Mouse (Mus musculus) embryonic fibroblast, embryonic 13.5 days (primary cell): ENCODE results near the gene D1Pas1.

Source experiments
- CTCF ChIP-seq: IDR thresholded peaks from 2 replicates; pipeline ENCODE4 v1.5.1; 2011; ENCODE audit warnings: mild to moderate bottlenecking, control low read depth, low read length, moderate library complexity, borderline replicate concordance; ENCODE audit not compliant: insufficient read depth
- POLR2A ChIP-seq: IDR thresholded peaks from 2 replicates; pipeline ENCODE4 v1.6.1; 2011; ENCODE audit warnings: low read depth, mild to moderate bottlenecking, control low read depth, low read length, moderate library complexity

DNA sequence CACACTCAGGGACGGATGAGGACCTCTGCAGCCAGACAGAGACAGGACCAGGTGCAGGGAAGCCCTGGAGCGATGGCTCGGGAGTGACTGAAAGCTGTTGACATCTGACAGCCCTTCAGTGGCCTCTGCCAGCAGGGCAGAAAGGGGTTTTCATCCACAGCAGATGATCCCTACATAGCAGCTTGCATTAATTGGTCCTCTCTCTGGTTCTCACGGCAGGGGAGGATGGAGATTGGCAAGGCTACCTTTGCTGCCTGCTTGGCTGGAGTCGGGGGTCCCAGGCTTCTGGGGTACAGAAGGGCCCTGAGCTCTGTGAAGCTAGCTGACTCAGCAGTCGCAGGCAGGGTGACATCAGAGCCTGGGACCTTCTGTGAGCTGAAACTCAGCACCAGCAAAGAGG, 24.3 kb downstream of the D1Pas1 start:
- TF ChIP-seq CTCF (no peak), POLR2A (no peak)
